Mouse (Mus musculus) left cerebral cortex, adult 9 months (tissue): ENCODE data around the gene Gmeb1.
A peak's percentile ranks its signal among the peaks of the same experiment; 100 is the strongest.
"Not testable (repeated sequence)": the region's sequence is repeated elsewhere in the genome, so short reads cannot be mapped to it uniquely, and the experiment has no call there.

Source experiments
- DNase-seq, 2 experiments: peaks; one replicate each; pipeline ENCODE4 v3.0.0; 2022; ENCODE audit warnings: low spot score in 2 of 2

Gene Gmeb1

DNA sequence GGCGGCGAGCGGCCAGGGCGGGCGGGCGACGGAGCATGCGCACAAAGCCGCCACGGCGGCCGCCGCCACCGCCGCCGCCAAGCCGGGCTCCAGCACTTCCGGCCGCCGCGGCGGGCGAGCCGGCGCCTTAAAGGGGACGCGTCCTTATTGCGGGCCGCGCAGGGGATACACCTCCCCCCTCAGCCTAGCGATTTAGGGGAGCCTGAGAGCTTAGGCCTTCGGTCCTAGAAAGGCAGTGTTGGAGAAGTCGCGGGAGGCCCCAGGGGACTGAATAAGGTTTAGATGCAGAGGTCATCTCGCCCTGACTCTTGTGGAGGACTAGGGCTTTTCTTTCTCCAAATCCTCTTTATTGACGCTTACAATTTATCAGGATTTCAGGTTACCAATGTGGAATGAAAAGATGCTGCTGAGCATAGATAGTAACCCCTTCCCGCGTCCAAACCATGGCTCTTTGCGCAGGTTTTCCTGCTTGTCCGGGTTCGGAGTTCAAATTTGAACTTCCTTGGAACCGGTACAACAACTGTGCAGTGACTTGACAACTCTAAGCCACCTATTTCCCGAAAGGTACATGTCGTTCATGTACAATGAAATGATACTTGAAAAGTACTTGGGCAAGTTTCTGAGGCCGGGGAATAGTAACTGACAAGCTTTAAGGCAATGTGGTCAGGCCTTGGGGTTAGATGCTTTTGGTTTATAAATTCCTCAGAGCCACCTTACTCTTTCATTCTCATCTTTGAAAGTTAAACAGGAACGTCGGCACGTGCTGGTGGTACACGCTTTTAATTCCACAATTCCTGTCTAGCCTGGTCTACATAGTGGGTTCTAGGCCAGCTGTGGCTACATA is at the start of gene Gmeb1:
Gene Gmeb1 (minus strand): TSS at position 89 of the 844 bp plus-strand sequence.
- DNase-seq = peak in 1 of 2 experiments; percentile 60

GRCm38 (mm10) chr4:132309849-132310472 is 48.6 kb upstream of the Gmeb1 start:
- peak in 1 of 2 experiments; percentile 32 for DNase-seq

DNA sequence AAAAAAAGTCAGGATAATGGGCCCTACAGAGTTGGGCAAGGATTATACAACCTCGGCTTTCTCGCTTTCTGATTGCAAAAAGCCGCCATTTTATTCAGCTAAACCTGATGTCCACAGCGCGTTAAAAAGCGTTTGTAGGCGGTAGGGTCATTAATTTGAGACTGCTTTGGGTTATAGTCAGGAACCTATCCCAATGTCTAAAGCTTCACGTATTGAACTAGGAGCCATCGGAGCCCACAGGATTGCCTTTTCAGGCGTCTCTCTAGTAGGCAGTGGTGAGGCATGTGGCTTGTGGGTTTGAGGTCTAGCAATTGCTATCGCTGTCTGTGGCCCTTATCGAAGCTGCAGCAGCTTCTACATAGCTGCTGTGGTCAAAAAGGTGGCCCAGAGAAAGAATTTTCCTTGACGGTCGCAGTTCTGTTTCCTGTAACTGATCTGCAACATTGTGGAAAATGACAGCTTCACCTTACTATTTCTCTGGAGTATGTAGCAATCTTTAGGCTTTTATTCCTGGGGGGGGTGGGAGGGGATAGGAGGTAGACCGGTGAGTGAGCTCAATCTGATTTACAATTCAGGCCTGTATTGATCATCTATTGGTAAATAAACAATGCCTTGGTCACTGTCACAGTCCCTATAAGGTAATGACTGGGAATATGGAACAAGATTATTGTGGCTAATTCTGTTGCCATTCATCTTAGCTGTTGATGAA is 47.9 kb upstream of the Gmeb1 start:
- peak in 1 of 2 experiments; percentile 42 for DNase-seq

GRCm38 (mm10) chr4:132308437-132309139 is 47.2 kb upstream of the Gmeb1 start:
- peak; percentile 81 to 92 for DNase-seq

DNA sequence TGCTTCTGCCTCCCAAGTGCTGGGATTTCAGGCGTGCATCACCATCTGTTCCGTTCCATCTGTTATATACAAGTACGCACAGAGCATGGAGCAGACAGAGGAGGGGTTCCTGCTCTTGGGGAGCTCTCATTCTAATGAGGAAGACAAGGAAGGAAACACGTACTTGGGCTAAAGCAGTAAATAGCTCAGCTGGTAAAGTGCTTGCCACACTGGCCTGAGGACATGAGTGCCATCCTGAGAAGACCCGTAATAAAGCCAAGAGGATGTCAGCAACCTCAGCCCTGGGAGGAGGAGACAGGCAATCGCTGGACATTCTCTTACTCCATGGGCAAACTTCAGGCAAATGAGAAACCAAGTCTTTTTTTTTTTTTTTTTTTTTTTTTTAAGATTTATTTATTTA is 44.6 kb upstream of the Gmeb1 start:
- no peak for DNase-seq

GRCm38 (mm10) chr4:132305276-132305675 is 43.9 kb upstream of the Gmeb1 start:
- DNase-seq = no peak

DNA sequence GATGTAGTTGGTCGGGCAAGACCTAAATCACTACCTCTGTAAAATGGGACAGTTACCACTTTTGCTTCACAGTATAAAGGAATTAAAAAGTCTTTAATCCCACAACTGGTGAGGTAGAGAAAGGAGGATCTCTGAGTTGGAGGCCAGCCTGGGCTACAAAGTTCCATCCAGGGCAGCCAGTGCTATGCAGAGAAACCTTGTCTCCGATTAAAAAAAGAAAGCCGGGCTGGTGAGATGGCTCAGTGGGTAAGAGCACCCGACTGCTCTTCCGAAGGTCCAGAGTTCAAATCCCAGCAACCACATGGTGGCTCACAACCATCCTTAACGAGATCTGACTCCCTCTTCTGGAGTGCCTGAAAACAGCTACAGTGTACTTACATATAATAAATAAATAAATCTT is 42.1 kb upstream of the Gmeb1 start:
- not testable (repeated sequence) for DNase-seq

DNA sequence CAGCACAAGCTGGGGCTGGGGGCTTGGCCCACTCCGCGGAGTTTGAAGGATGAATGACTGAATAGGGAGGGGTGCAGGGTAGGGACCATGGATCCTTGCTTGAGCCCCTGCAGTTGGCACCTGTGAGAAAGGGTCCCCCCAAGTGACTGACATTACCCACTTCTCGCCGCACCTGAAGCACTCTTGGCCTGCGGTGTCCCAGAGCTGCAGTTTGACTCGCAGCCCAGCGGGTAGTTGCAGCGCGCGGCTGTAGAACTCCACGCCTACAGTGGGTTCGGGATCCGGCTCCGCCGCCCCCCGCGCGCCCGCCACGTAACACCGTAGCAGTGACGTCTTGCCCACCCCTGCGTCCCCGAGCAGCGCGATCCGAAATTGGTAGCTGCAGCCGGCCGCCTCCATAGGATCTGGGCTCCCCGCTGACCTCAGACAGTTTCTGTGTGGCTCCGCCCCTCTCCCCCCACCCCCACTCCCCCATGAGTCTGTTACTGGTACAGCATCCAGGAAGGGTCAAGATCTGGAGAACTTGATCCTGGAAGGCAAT is 41.6 kb upstream of the Gmeb1 start, which contains the start of gene Rab42:
Gene Rab42 (minus strand): TSS at position 447 of the 541 bp plus-strand sequence.
- DNase-seq = peak in 1 of 2 experiments; percentile 66

GRCm38 (mm10) chr4:132301965-132302938 is 40.9 kb upstream of the Gmeb1 start:
- DNase-seq = no peak

- DNase-seq = no peak
These were observed 40.1 kb upstream of the Gmeb1 start for GRCm38 (mm10) chr4:132301486-132301885.

DNA sequence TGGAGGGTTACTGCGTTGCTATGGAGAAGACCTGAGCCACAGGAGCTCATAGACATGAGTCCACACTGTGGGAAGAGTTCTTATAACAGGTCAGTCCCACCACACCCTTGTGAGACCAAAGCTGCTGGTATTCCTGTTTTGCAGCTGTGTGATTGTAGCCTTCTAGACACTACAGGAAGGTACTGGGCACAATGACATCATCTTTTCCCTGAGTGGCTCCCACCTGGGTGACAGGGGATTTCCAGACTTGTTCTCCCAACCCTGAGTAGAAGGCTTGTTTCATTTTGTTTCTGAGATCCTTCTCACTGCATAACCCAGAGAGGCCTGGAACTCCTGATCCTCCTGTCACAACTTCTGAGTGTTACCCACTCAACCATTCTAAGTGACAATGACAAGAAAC is 38.4 kb upstream of the Gmeb1 start:
- DNase-seq = no peak

- DNase-seq = no peak
These were observed 34.4 kb upstream of the Gmeb1 start for GRCm38 (mm10) chr4:132295696-132296390.

DNA sequence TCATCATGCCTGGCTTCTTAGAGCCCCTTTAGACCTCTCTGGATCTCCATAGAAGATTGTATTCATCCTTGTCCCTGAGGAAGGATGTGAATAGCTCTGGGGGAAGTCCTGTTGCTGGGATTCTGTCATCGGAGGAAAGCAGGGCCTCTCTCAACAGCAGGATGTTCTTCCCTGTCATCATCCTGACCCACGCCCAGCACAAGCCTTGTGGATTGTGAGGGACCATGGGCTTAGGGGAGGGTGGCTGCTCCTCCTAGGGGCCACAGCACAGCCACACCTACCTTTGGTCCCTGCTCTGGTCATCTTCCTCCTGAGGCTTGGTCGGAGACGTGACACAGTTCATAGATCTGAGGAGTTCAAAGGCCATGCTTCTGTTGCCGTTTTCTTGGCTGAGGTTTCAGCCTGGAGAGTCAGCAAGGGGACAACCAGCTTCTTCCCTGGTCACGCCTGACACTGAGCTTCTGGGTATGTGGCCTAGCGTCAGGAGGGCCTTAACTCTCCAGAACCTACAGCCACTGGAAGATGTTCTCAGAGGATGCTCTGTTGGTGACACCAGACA is 32.4 kb upstream of the Gmeb1 start:
- DNase-seq = no peak

- peak in 1 of 2 experiments; percentile 46 for DNase-seq
These were observed 31.6 kb upstream of the Gmeb1 start for GRCm38 (mm10) chr4:132292988-132293387.

GRCm38 (mm10) chr4:132291624-132292335 is 30.4 kb upstream of the Gmeb1 start:
- no peak for DNase-seq

DNA sequence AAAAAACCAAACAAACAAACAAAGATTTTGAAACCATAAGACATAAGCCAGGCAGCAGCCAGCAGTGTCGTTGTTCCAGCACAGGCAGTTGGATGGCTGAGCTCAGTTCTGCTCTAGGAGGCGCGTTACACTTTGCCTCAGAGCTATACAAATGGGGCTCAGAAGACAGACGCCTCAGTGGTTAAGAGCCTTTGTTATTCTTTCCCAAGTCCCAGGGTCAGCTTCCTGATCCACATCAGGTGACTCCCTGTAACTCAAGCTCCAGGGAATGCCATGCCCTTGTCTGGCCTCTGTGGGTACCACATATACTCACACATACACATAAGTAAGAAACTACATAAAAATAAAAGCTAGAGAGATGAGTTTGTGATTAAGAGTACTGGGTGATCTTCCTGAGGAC is 29.7 kb upstream of the Gmeb1 start:
- no peak for DNase-seq

DNA sequence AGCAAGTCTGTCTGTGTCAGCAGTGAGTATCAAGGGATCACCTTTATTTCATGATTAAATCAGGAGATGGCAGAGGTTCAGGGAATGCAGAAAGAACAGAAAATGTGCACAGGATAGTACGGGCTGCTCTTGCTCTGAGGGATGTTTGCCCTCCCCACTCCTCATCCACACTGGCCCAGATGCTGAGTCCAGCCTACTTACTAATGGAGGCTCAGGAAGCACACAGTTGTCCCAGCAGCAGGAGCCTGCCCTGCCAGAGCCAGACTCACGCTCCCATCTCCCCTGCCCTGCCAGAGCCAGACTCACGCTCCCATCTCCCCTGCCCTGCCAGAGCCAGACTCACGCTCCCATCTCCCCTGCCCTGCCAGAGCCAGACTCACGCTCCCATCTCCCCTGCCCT is 27.4 kb upstream of the Gmeb1 start:
- DNase-seq = not testable (repeated sequence)

DNA sequence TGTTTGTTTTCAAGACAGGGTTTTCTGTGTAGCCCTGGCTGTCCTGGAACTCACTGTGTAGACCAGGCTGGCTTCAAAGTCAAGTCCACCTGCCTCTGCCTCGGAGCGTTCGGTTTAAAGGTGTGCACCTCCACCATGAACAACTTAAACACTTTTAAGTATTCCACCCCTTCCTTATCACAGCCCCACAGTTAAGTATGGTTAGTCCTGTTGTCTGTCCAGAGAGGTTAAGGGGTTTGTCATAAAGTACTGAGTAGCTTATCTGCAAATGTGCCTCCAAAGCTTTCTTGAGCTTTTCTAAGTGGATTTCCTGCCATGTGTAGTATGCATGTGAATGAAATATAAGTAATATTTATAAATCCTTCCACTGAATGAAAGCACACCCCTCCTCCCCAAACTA is 14.5 kb upstream of the Gmeb1 start:
- no peak for DNase-seq
